In the genomic region with DNA sequence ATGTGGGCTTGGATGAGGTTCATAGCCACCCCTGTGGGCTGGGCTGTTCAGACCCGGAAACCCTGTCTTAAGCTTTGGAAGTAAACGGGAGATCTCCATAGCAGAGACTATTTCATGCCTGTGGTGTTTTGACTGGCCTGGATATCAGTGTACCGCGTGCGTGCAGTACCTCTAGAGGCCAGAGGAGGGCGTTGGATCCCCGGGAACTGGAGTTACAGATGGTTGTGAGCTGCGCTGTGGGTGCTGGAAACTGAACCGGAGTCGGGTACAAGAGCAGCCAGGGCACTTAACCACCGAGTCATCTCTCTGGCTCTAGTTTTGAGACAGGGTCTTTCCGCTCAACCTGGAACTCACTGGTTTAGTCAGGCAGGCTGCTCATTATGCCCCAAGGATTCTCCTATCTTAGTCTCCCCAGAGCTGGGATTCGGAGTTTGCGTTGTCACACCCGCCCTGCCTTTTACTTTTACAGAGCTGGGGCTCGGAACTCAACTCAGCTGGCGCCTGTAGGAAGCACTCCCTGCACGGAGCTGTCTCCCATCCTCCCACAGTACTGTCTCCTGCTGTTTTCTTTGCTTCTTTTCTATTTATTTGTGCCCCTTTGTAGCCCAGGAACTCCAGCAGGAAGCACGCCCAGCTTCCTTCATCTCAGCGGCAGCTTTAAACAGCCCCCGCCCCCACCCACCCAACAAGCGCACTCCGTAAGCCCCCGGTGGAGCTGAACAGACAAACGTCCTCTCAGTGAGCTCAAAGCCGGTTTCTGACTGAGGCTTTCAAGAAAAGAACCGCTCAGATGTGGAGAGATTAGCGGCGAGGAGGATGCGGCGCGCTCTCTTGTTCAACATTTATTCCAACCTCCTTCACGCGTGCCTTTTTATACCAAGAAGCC, we compare ENCODE assay signal across 8 mouse cellular contexts. TPM values are rescaled to one million over a fixed set of nuclear protein-coding genes. Genes with fewer than 3 reads are reported as not detected.
DNase-seq lines count a peak whose midpoint lies in the region; ATAC-seq and TF ChIP-seq lines count a peak whose summit lies in the region.

No protein-coding gene starts in this region.

- peaks cover 62% of the 10 kb centered on the region for H3K27me3 ChIP-seq in heart, embryonic 13.5 days (replicated peaks)
- no peaks in the 10 kb centered on the region for H3K27me3 ChIP-seq in hindbrain, embryonic 15.5 days
- H3K27me3 ChIP-seq in midbrain, embryonic 15.5 days (replicated peaks): no peaks in the 10 kb centered on the region

- no peak for DNase-seq in heart, adult 9 months (ENCODE audit: low spot score in 2 of 2)
- DNase-seq in brain, embryonic 14.5 days (ENCODE audit: low read depth): peak; percentile 85
- no peak for DNase-seq in adipocyte (ENCODE audit: low spot score)

- H3K9me3 ChIP-seq in heart, embryonic 13.5 days: 0 out of 2 replicates have a peak, but pooled peaks cover 5% of the 10 kb centered on the region
- no peaks in the 10 kb centered on the region for H3K9me3 ChIP-seq in hindbrain, embryonic 15.5 days
- no peaks in the 10 kb centered on the region for H3K9me3 ChIP-seq in midbrain, embryonic 15.5 days

- no peak for TF ChIP-seq POLR2A in brain, embryonic 14.5 days (IDR thresholded peaks at IDR 0.05; ENCODE audit: borderline replicate concordance, extremely low read depth, insufficient read depth, insufficient read length, poor library complexity, severe bottlenecking)

- WGBS in heart, embryonic 13.5 days: 15% methylated on average over 34 of the region's 34 CpGs
- WGBS in hindbrain, embryonic 15.5 days: 14% methylated on average over 34 of the region's 34 CpGs
- WGBS in midbrain, embryonic 15.5 days: 12% methylated on average over 34 of the region's 34 CpGs

- TF ChIP-seq CTCF in brain, embryonic 14.5 days (IDR thresholded peaks at IDR 0.05; ENCODE audit: borderline replicate concordance, extremely low read depth, insufficient read depth, insufficient read length): peak; percentile 60

- H3K27ac ChIP-seq in heart, embryonic 13.5 days (replicated peaks): no peak overlapping the region
- peak overlapping the region; percentile 78 for H3K27ac ChIP-seq in hindbrain, embryonic 15.5 days (replicated peaks)
- H3K27ac ChIP-seq in midbrain, embryonic 15.5 days: peak overlapping the region; percentile 69

- no peak for ATAC-seq in heart, embryonic 13.5 days (ENCODE audit: extremely low read depth, insufficient number of reproducible peaks, low FRiP score, low TSS enrichment)
- ATAC-seq in hindbrain, embryonic 15.5 days (ENCODE audit: low FRiP score, low read depth): 0 out of 2 replicates have a peak, but pooled peaks have one; percentile 44
- ATAC-seq in midbrain, embryonic 15.5 days (replicated peaks): peak; percentile 78
- no peak for ATAC-seq in megakaryocyte, adult 5-6 weeks (ENCODE audit: poor library complexity, severe bottlenecking)
- no peak for ATAC-seq in inflammation-experienced regulatory T-cells, adult 6 months

- peak overlapping the region; percentile 60 for H3K4me2 ChIP-seq in heart, embryonic 13.5 days
- H3K4me2 ChIP-seq in hindbrain, embryonic 15.5 days: peak overlapping the region; percentile 57
- H3K4me2 ChIP-seq in midbrain, embryonic 15.5 days: peak overlapping the region; percentile 53

- no peaks in the 10 kb centered on the region for H3K36me3 ChIP-seq in heart, embryonic 13.5 days
- no peaks in the 10 kb centered on the region for H3K36me3 ChIP-seq in hindbrain, embryonic 15.5 days
- no peaks in the 10 kb centered on the region for H3K36me3 ChIP-seq in midbrain, embryonic 15.5 days (replicated peaks)

- 0 out of 2 replicates have a peak overlapping the region, but pooled peaks have one; percentile 24 for H3K9ac ChIP-seq in heart, embryonic 13.5 days
- H3K9ac ChIP-seq in hindbrain, embryonic 15.5 days: peak overlapping the region; percentile 29; the same call in 1 of the 2 replicates
- no peak overlapping the region; the same call in 1 of the 2 replicates for H3K9ac ChIP-seq in midbrain, embryonic 15.5 days

- peak overlapping the region; percentile 35 for H3K4me3 ChIP-seq in heart, embryonic 13.5 days
- H3K4me3 ChIP-seq in hindbrain, embryonic 15.5 days: peak overlapping the region; percentile 26
- H3K4me3 ChIP-seq in midbrain, embryonic 15.5 days: peak overlapping the region; percentile 19

- peaks cover 6% of the 10 kb centered on the region for H3K4me1 ChIP-seq in heart, embryonic 13.5 days
- H3K4me1 ChIP-seq in hindbrain, embryonic 15.5 days (replicated peaks): peaks cover 21% of the 10 kb centered on the region
- H3K4me1 ChIP-seq in midbrain, embryonic 15.5 days: peaks cover 25% of the 10 kb centered on the region

RNA-seq across cellular contexts. Expression of a gene that starts 42.3 kb away (rescaled TPM):
- polyA plus RNA-seq in heart, embryonic 13.5 days (2015; fragmentation: Nextera tagmentation; extraction: Ambion mirVana): 0.06 and 0.11 TPM in 2 replicates
- polyA plus RNA-seq in brain, embryonic 14.5 days (2012; rRNA removed): 0.49 and 0.96 TPM in 2 replicates
- polyA plus RNA-seq in hindbrain, embryonic 15.5 days (2015; fragmentation: Nextera tagmentation; extraction: Ambion mirVana): 0.56 and 0.73 TPM in 2 replicates
- polyA plus RNA-seq in midbrain, embryonic 15.5 days (2015; fragmentation: Nextera tagmentation; extraction: Ambion mirVana): 0.74 and 0.78 TPM in 2 replicates
- total RNA-seq in megakaryocyte, adult 5-6 weeks (2015): not detected in 2 replicates
- not detected in 2 replicates for total RNA-seq in megakaryocyte, adult 5-6 weeks (2017)
- under 1 TPM in 1 of 3 experiments, not detected in 2; 0.08 TPM for polyA plus RNA-seq in inflammation-experienced regulatory T-cells, adult 6 months (2017; shearing (Covaris generic))

Comparison
In these comparisons a context has a peak if more than half of its experiments do, and no peak if none do; other contexts are left out.
1. ATAC-seq: peak in hindbrain, embryonic 15.5 days (single experiment) and midbrain, embryonic 15.5 days (single experiment); none in heart, embryonic 13.5 days (single experiment), megakaryocyte, adult 5-6 weeks (single experiment) and inflammation-experienced regulatory T-cells, adult 6 months (single experiment).
2. Peak in every context shown above with its lines, with median percentiles within 50 percentile points of each other: H3K4me2 ChIP-seq and H3K4me3 ChIP-seq.